Mouse (Mus musculus): Measurements from ENCODE around the gene Zbtb48.

Gene Zbtb48

GRCm38 (mm10) chr4:151972221-151972967 lies 55.1 kb downstream of the Zbtb48 start:
- DNase-seq (ENCODE audit: low read depth, low spot score), result no peak
